Mouse (Mus musculus) naive thymus-derived CD4-positive, alpha-beta T cell, adult 2 months (primary cell): ENCODE data around the gene Mss51.

ENCODE experiments used
- DNase-seq: peaks from one replicate; pipeline ENCODE4 v3.0.0-alpha.2; 2011; ENCODE audit warnings: low read depth

The Mss51 gene

DNA sequence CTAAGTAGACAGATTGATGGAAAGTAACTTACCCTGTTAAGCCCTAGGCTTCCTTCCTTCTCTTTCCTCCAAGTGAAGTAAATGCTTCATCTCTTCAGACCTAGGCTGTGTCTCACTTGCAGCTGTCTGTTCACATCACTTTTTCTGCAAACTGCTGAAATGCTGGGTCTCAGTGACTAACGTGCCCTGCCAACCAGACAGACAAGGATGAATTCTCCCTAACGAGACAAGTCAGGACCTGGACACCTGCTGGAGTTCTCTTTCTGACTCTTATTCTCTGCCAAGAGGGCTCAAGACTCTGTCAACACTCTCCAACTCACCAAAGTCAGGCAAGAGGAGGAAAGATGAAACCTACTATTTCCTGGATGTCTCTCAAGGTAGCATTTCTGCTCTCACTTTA, at the start of gene Mss51:
Gene Mss51 (minus strand): TSS at position 299 of the 400 bp plus-strand sequence.
- no peak for DNase-seq

GRCm38 (mm10) chr14:20546415-20546814, 49.7 kb upstream of the Mss51 start, which contains the start of gene Ppp3cb:
TSS of gene Ppp3cb (minus strand) at chr14:20546573.
- DNase-seq = peak; percentile 93

DNA sequence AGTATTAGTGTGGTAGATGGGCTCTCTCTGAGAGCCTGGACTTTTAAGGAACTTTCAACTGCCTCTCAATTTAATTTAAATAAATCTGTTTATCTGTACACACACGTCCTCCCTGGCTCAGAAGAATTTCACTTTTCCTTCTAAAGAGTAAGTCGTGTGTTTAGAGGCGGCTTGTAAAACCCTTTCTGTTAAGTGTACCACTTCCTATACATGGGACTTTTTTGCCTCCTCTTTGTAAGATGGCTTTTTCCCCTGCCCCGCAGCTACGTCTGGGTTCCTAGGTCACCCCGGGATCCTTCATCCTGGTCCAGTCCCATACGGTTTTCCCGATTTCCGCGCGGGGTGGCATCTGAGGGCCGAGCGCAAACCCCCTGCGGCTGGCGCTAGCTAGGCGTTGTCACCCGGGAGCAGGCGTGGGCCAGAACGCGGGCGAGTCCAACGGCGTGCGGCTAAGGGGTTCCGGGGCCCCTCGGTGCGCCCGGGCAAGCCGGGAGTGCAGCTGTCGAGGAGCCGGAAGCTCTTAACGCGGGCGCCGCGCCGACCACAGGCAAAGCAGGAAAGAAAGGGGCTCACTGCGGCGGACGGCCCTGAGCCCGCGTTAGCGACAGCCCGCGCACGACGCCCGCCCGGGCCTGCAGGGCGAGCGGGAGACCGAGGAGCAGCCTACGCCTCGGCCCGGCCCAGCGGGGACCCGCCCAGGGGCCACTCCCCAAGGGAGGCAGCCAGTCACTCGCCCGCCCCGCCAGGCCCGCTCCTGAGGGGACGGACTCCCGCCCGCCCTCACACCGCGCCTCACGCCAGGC, 49.0 kb upstream of the Mss51 start:
- peak; percentile 84 for DNase-seq

- DNase-seq = peak; percentile 42
Measured at GRCm38 (mm10) chr14:20544467-20545411, 48.0 kb upstream of the Mss51 start.

GRCm38 (mm10) chr14:20529643-20530042, 32.9 kb upstream of the Mss51 start:
- DNase-seq = no peak

DNA sequence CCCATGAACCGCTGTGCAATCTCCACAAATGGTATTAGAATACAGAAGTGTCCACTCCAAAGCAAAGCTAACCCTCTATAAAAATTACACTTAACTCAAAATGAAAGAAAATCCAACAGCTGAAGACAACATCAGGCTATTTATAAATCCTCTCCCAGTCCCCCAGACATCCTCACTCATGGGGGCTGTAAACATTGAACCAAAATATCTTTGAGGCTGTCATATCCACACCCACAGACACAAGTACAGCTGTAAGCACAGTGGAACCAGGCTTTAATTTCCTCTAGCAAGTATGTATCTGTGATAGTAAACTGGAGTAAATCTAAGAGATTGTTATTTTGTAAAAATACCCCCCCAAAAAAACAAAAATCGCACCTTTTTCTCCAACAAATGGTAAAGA, 23.5 kb upstream of the Mss51 start:
- DNase-seq = no peak

DNA sequence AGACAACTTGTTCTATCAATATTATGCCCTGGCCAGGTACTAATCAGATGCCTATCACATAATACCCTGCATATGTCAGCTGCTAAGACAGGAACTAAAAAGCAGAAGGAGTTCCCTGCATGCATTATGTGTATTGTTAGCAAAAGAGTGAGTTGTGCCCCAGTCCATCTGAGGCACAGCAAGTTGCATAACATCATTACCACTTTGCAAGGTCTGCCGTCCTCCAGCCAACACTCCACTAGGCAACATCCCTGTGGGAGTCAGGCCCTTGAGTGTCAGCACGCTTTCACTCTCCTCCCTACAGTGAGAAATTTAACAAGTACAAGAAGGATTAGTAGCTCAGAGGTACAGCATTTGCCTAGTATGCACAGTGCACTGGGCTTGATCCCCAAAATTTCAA, 11.7 kb upstream of the Mss51 start:
- no peak for DNase-seq

DNA sequence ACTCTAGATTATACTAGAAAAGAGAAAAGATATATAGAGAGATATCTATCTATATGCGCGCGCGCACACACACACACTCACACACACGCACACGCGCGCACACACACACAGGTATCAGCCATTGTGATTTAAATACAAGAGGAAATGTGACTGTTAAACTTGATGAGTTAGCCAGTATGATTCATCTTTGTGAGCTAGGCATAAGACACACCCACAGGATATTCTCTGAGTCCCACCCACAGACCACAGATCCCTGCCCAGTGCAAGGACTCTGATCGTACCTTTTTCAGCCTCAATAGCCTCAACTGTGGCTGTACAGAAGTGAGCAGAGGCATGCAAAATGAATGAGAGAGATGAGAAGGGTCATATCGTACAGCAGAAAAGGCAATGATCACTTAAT, 6.3 kb upstream of the Mss51 start:
- peak; percentile 50 for DNase-seq

DNA sequence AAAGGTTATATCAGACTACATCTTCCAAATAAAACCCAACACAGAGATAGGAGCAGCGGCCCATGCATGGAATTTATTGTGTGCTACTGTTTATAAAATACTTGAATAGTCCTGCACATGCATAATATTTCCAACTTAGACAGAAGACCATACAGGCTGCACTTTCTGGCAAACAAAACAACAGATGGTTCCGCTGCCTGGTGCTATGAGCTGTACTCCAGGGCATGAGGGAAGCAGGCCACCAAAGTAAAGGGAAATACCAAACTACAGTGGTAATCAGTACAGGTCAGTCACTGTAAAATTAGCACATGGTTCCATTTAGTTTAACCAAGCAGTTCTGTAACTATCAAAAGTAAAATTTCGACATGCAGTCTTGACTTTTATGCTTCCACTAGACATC, 3.3 kb upstream of the Mss51 start:
- no peak for DNase-seq

GRCm38 (mm10) chr14:20486031-20486430, 10.7 kb downstream of the Mss51 start:
- DNase-seq = no peak

DNA sequence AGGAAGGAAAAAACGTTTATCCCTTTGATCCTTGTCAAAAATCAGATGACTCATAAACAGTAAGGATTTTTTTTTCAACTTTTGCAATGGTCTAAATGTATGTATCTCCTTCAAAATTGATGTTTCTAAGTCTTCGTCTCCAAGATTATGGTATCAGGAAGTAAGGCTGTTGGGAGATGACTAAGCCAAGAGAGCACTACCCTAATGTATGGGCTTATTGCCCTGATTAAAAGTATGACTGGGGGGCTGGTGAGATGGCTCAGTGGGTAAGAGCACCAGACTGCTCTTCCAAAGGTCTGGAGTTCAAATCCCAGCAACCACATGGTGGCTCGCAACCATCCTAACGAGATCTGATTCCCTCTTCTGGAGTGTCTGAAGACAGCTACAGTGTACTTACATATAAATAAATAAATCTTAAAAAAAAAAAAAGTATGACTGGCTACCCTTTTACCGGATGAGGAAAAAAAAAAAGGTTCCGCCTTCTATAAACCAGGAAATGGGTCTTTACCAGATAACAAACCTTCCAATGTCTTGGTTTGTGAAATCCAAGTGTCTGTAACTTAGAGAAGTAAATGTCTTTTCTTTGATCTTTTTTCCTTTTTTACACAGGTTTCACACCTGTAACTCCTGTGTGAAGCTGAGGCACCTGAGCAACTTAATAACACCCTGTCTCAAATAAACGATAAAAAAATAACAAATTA, 14.5 kb downstream of the Mss51 start:
- DNase-seq = no peak

GRCm38 (mm10) chr14:20481211-20481610, 15.5 kb downstream of the Mss51 start:
- DNase-seq = peak; percentile 32

DNA sequence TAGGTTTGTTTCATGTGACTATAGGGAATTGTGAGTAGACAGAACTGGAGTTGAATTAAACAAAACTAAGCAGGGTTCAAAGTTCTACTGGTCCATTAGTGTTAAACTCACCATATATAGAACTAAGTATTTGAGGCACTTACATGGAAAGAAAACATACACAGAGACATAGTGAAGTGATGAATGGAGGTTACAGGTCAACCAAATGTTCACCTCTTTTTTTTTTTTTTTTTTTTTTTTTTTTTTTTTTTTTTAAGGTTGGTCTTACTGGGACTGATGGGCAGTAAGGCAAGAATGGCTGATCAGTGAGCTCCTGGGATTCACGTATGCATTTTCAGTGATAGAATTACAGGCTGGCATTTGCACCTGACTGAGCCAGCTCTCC, 16.5 kb downstream of the Mss51 start:
- no peak for DNase-seq

DNA sequence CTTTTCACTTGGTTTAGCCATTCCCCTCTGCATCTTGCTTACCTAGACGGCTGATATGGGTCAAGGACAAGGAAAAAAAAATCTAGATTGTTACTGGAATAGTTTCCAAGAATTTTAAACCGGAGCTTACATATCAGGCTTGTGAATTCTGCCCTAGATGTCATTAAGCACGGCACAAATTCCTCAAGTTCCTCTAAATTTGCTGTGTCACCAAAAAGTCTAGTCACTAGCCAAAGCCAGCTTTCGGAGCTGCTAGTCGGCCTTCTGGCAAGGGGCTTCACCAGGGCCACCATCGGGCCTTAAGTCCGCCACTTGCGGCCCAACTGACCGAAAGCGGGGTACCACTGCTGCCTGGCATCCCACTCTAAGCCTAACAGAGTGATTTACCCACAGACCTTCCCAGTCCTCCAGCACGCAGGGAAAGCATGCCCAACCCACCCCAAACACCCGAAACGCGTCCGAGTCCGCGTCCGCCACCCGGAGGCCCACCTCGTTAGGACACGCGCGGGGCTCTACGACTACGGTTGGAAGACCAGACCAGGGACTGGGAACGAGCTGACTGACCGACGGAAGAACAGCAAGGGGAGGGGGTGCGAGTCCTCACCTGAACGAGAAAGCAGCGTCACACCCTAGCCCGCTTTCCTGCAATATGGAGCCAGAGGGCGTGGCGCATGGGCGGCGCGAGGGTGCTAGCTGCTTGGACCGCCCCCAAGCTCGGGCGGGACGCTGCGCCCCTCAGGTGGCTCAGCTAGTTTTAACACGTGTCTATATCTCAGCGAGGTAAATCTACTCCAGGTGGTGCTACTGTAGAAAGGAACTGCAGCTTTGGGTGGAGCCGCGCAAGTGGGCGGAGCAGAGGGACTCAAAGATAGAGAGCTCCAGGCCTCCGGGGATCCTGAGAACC, 17.2 kb downstream of the Mss51 start, which contains the start of gene Anxa7:
Gene Anxa7 (minus strand): TSS at position 843 of the 904 bp plus-strand sequence.
- peak; percentile 81 for DNase-seq

DNA sequence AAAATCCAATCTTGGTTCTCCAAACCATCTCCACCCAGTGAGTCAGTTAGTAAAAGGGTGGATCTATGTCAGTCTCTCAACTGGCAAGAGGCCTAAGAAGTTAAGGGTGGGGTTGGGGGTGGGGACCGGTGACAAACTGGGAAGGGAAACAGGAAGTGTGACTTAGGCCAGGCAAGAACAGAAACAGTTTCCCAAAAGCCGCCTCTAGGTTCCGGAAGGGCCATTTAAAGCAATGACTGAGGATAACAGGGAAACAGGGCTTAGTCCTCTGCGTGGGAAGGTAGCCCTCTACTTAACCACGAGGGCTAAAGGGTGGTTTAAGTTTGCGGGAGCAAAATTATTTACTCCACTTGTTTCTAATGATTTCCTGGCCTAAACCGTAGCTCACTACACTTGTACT, 17.9 kb downstream of the Mss51 start:
- DNase-seq = peak; percentile 24

DNA sequence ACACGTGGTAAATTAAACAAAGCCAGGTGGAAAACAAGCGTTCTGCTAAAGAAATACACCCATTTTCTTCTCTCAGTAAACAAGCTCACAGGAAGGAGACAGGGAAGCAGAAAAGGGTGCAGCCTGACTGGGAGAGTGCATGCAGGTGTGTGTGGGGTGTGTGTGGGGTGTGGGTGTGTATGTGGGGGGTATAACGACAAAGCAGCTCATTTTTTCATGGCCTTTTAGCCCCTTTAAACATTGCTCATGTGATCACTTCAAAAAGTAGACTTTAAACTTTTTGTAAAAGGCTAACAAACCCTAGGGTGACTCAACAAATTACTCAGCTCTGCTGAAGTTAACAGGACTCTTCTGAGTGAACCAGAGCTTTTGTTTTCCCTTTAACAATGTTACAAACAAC, 18.3 kb downstream of the Mss51 start:
- no peak for DNase-seq

DNA sequence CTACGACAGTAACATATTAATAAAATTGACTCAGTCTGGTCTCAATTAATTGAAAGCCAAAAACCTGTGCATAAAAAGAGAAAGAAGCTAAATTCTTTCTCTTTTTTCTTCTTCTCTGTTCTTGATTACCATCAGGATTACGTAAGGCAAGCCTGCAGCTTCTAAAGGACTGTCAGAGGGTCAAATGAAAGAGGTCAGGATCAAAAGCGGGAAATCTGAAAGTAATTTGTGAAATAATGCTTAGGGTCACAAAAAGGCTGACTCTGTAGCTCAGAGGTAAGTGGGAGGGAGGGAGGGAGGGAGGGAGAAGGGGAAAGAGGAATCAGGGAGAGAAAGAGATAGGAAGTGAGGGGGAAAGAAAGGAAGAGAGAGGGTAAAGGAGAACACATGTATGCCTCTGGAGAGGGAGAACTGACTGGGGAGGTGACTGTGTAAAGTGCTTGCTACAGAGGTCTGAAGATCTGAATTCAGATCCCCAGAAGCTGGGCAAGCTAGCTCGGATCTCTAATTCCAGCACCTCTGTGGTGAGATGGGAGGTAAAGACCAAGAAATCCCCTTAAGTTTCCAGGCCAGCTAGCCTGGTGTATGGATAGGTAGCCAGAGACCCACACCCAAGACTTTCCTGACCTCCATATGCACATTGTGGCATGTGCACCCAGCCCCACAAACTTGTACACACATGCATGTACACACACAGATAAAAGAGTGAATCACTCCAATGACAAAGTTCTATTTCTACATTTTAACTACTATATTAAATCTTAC, 19.3 kb downstream of the Mss51 start:
- DNase-seq = no peak

- no peak for DNase-seq
Measured at GRCm38 (mm10) chr14:20460216-20460615, 36.5 kb downstream of the Mss51 start.

GRCm38 (mm10) chr14:20458378-20458777, 38.3 kb downstream of the Mss51 start:
- no peak for DNase-seq

DNA sequence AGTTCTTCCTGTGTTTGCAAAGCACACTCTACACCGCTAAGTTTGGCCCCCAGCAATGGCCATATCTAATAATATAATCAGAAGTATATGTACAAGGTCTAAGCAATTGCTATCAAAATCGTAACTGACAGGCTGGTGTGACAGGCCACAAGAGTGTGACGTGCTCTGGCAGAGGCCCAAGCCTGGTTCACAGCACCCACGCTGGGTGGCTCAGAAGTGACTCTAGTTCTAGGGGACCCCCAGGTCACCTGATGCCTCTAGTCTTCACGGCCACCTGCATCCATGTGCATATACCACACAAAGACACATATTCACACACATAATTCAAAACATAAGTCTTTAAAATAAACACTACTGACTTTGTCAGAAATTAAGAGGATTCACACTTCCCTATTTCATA, 43.8 kb downstream of the Mss51 start:
- no peak for DNase-seq
